Mouse (Mus musculus): Measurements from ENCODE around the gene H2-M5. TPM values are rescaled to one million over a fixed set of nuclear protein-coding genes. Genes with fewer than 3 reads are reported as not detected.
A peak's percentile ranks its signal among the peaks of the same experiment; 100 is the strongest.
"Not testable (repeated sequence)": the region's sequence is repeated elsewhere in the genome, so short reads cannot be mapped to it uniquely, and the experiment has no call there.

H2-M5 gene
- polyA plus RNA-seq, 1 experiment from 2014 or later = 0.16 TPM

DNA sequence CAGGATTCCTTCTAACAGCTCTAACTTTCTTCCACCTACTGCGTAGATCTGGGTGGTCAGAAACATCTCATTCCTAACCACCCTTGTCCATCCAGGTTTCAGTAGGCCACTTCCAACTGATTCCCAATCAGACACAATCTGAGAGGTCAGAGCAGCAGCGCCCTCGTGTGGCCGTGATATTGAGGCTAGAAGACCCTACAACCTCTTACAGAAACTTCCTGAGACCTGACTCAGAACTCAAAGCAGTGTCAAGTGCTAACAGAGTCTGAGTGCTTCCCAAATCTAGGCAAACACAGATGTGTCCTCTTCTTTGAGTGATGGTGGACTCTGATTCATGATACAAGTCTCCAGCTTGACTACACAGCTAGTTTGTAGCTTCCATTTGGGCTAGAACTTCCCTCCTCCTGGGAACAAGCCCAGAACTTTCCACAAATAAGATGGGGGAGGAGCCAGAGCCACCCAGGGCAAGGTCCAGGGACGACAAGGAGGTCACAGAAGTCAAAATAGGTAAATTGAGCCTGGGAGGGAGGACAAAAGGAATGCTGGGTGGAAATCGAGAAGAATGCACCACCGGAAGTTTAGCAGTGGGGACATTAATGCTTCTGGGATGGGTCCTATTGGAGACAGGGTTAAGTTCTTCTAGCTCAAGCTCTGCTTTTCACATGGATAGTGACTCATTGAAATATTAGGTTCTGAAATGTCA, 7.8 kb upstream of the H2-M5 start:
- Histone ChIP-seq H3K27ac (ENCODE audit: low read depth, low read length) (no peak overlapping the region), H3K27me3 (ENCODE audit: control insufficient read depth, insufficient read depth, low read length) (no peaks in the 10 kb centered on the region), H3K4me3 (ENCODE audit: low read length) (no peak overlapping the region), H3K9ac (ENCODE audit: low read depth, low read length) (no peak overlapping the region), H3K36me3 (ENCODE audit: control insufficient read depth, insufficient read depth, low read length) (no peaks in the 10 kb centered on the region), H3K9me3 (ENCODE audit: control insufficient read depth, low read length) (no peaks in the 10 kb centered on the region), H3K4me1 (ENCODE audit: control insufficient read depth, insufficient read depth, low read length) (peaks cover 4% of the 10 kb centered on the region; the same call in 1 of the 2 replicates), H3K4me2 (replicated peaks; ENCODE audit: low read depth, low read length) (no peak overlapping the region)
- 24% methylated on average over 7 of the region's 7 CpGs for WGBS
- peak; percentile 77 for ATAC-seq (ENCODE audit: low FRiP score, low TSS enrichment)

DNA sequence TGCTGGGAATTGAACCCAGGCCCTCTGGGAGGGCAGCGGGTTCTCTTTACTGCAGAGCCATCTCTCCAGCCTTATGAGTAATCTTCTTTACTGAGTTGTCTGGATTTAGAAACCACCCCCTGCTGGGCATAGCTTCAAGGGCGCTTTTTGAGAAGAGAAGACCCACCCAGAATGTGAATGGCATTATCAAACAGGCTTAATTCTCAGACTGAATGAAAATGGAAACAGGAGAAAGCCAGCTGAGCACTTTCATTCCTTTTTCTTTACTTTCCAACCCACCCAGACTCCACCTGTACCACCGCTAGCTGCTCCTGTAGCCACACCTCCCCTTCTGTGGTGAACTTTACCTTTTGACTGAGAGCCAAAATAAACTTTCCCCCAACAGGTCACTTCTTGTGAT, 6.1 kb upstream of the H2-M5 start:
- H3K4me3 ChIP-seq (ENCODE audit: low read length) = no peak overlapping the region
- ATAC-seq (ENCODE audit: low FRiP score, low TSS enrichment) = no peak
- no peak overlapping the region for H3K27ac ChIP-seq (ENCODE audit: low read depth, low read length)
- WGBS = 78% methylated on average over 3 of the region's 3 CpGs
- H3K27me3 ChIP-seq (ENCODE audit: control insufficient read depth, insufficient read depth, low read length) = no peaks in the 10 kb centered on the region
- H3K4me2 ChIP-seq (replicated peaks; ENCODE audit: low read depth, low read length) = no peak overlapping the region
- no peaks in the 10 kb centered on the region for H3K9me3 ChIP-seq (ENCODE audit: control insufficient read depth, low read length)
- no peaks in the 10 kb centered on the region for H3K36me3 ChIP-seq (ENCODE audit: control insufficient read depth, insufficient read depth, low read length)
- no peak overlapping the region for H3K9ac ChIP-seq (ENCODE audit: low read depth, low read length)
- H3K4me1 ChIP-seq (ENCODE audit: control insufficient read depth, insufficient read depth, low read length) = peaks cover 4% of the 10 kb centered on the region; the same call in 1 of the 2 replicates

- Histone ChIP-seq H3K9ac (ENCODE audit: low read depth, low read length) (no peak overlapping the region), H3K36me3 (ENCODE audit: control insufficient read depth, insufficient read depth, low read length) (no peaks in the 10 kb centered on the region), H3K27me3 (ENCODE audit: control insufficient read depth, insufficient read depth, low read length) (peaks cover 2% of the 10 kb centered on the region; the same call in 1 of the 2 replicates), H3K4me1 (ENCODE audit: control insufficient read depth, insufficient read depth, low read length) (peaks cover 4% of the 10 kb centered on the region; the same call in 1 of the 2 replicates), H3K9me3 (ENCODE audit: control insufficient read depth, low read length) (no peaks in the 10 kb centered on the region), H3K4me3 (ENCODE audit: low read length) (no peak overlapping the region), H3K4me2 (replicated peaks; ENCODE audit: low read depth, low read length) (no peak overlapping the region), H3K27ac (ENCODE audit: low read depth, low read length) (no peak overlapping the region)
- ATAC-seq (ENCODE audit: low FRiP score, low TSS enrichment) = no peak
- WGBS = 80% methylated on average over 2 of the region's 2 CpGs
Observed at GRCm38 (mm10) chr17:36994528-36994927, 5.2 kb upstream of the H2-M5 start.

GRCm38 (mm10) chr17:36993770-36994325, 4.5 kb upstream of the H2-M5 start:
- ATAC-seq (ENCODE audit: low FRiP score, low TSS enrichment) = no peak
- H3K27me3 ChIP-seq (ENCODE audit: control insufficient read depth, insufficient read depth, low read length) = peaks cover 9% of the 10 kb centered on the region
- no peak overlapping the region for H3K9ac ChIP-seq (ENCODE audit: low read depth, low read length)
- H3K27ac ChIP-seq (ENCODE audit: low read depth, low read length) = no peak overlapping the region
- no peaks in the 10 kb centered on the region for H3K36me3 ChIP-seq (ENCODE audit: control insufficient read depth, insufficient read depth, low read length)
- H3K4me2 ChIP-seq (replicated peaks; ENCODE audit: low read depth, low read length) = no peak overlapping the region
- H3K9me3 ChIP-seq (ENCODE audit: control insufficient read depth, low read length) = no peaks in the 10 kb centered on the region
- H3K4me3 ChIP-seq (ENCODE audit: low read length) = no peak overlapping the region
- WGBS = 90% methylated on average over 4 of the region's 4 CpGs
- H3K4me1 ChIP-seq (ENCODE audit: control insufficient read depth, insufficient read depth, low read length) = peaks cover 4% of the 10 kb centered on the region; the same call in 1 of the 2 replicates

GRCm38 (mm10) chr17:36992336-36993104, 3.2 kb upstream of the H2-M5 start:
- peaks cover 4% of the 10 kb centered on the region; the same call in 1 of the 2 replicates for H3K4me1 ChIP-seq (ENCODE audit: control insufficient read depth, insufficient read depth, low read length)
- H3K4me3 ChIP-seq (ENCODE audit: low read length) = no peak overlapping the region
- peaks cover 19% of the 10 kb centered on the region for H3K27me3 ChIP-seq (ENCODE audit: control insufficient read depth, insufficient read depth, low read length)
- no peak overlapping the region for H3K9ac ChIP-seq (ENCODE audit: low read depth, low read length)
- no peaks in the 10 kb centered on the region for H3K9me3 ChIP-seq (ENCODE audit: control insufficient read depth, low read length)
- H3K36me3 ChIP-seq (ENCODE audit: control insufficient read depth, insufficient read depth, low read length) = no peaks in the 10 kb centered on the region
- no peak for ATAC-seq (ENCODE audit: low FRiP score, low TSS enrichment)
- H3K27ac ChIP-seq (ENCODE audit: low read depth, low read length) = no peak overlapping the region
- 66% methylated on average over 3 of the region's 3 CpGs for WGBS
- no peak overlapping the region for H3K4me2 ChIP-seq (replicated peaks; ENCODE audit: low read depth, low read length)

DNA sequence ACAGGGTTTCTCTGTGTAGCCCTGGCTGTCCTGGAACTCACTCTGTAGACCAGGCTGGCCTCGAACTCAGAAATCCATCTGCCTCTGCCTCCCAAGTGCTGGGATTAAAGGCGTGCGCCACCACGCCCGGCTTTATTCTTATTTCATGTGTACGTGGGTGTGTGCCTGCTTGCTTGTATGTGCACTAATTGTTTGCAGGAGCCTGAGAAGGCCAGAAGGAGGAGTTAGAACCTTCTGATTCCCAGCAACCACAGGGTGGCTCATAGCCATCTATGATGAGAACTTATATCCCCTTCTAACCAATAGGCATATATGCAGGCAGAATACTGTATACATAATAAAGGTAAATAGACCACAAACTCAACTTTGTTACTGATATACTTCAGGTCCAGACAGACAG, 1.3 kb upstream of the H2-M5 start:
- ATAC-seq (ENCODE audit: low FRiP score, low TSS enrichment); H3K9me3 ChIP-seq (ENCODE audit: control insufficient read depth, low read length); H3K36me3 ChIP-seq (ENCODE audit: control insufficient read depth, insufficient read depth, low read length); H3K4me1 ChIP-seq (ENCODE audit: control insufficient read depth, insufficient read depth, low read length); H3K4me2 ChIP-seq (replicated peaks; ENCODE audit: low read depth, low read length); H3K4me3 ChIP-seq (ENCODE audit: low read length); H3K27ac ChIP-seq (ENCODE audit: low read depth, low read length); H3K9ac ChIP-seq (ENCODE audit: low read depth, low read length): not testable (repeated sequence)
- 95% methylated on average over 5 of the region's 6 CpGs for WGBS
- peaks cover 23% of the 10 kb centered on the region for H3K27me3 ChIP-seq (ENCODE audit: control insufficient read depth, insufficient read depth, low read length)

- no peaks in the 10 kb centered on the region for H3K36me3 ChIP-seq (ENCODE audit: control insufficient read depth, insufficient read depth, low read length)
- peak overlapping the region; percentile 15; the same call in 1 of the 2 replicates for H3K4me3 ChIP-seq (ENCODE audit: low read length)
- H3K9me3 ChIP-seq (ENCODE audit: control insufficient read depth, low read length) = no peaks in the 10 kb centered on the region
- H3K9ac ChIP-seq (ENCODE audit: low read depth, low read length) = no peak overlapping the region
- H3K27ac ChIP-seq (ENCODE audit: low read depth, low read length) = no peak overlapping the region
- WGBS = 7% methylated on average over 24 of the region's 24 CpGs
- ATAC-seq (ENCODE audit: low FRiP score, low TSS enrichment) = no peak; the same call in 1 of the 2 replicates
- H3K4me1 ChIP-seq (ENCODE audit: control insufficient read depth, insufficient read depth, low read length) = no peaks in the 10 kb centered on the region
- peaks cover 23% of the 10 kb centered on the region for H3K27me3 ChIP-seq (ENCODE audit: control insufficient read depth, insufficient read depth, low read length)
- H3K4me2 ChIP-seq (replicated peaks; ENCODE audit: low read depth, low read length) = peak overlapping the region; percentile 16
Observed at GRCm38 (mm10) chr17:36988475-36988874, 862 bp downstream of the H2-M5 start.

GRCm38 (mm10) chr17:36982253-36983155, 6.8 kb downstream of the H2-M5 start:
- Histone ChIP-seq H3K9me3 (ENCODE audit: control insufficient read depth, low read length) (no peaks in the 10 kb centered on the region), H3K9ac (ENCODE audit: low read depth, low read length) (no peak overlapping the region), H3K4me1 (ENCODE audit: control insufficient read depth, insufficient read depth, low read length) (peaks cover 10% of the 10 kb centered on the region; the same call in 1 of the 2 replicates), H3K36me3 (ENCODE audit: control insufficient read depth, insufficient read depth, low read length) (no peaks in the 10 kb centered on the region), H3K4me3 (ENCODE audit: low read length) (no peak overlapping the region), H3K4me2 (replicated peaks; ENCODE audit: low read depth, low read length) (peak overlapping the region; percentile 33), H3K27me3 (ENCODE audit: control insufficient read depth, insufficient read depth, low read length) (peaks cover 4% of the 10 kb centered on the region; the same call in 1 of the 2 replicates), H3K27ac (ENCODE audit: low read depth, low read length) (no peak overlapping the region)
- 24% methylated on average over 5 of the region's 5 CpGs for WGBS
- ATAC-seq (ENCODE audit: low FRiP score, low TSS enrichment) = 0 out of 2 replicates have a peak, but pooled peaks have one; percentile 20
